Mouse (Mus musculus): ENCODE data around the gene Fkbp3.
"Not testable (repeated sequence)": the region's sequence is repeated elsewhere in the genome, so short reads cannot be mapped to it uniquely, and the experiment has no call there.

The Fkbp3 gene

GRCm38 (mm10) chr12:65073611-65074178 is at the start of gene Fkbp3:
Gene Fkbp3 (minus strand): TSS chr12:65074007.
- peak; percentile 98 for DNase-seq

DNA sequence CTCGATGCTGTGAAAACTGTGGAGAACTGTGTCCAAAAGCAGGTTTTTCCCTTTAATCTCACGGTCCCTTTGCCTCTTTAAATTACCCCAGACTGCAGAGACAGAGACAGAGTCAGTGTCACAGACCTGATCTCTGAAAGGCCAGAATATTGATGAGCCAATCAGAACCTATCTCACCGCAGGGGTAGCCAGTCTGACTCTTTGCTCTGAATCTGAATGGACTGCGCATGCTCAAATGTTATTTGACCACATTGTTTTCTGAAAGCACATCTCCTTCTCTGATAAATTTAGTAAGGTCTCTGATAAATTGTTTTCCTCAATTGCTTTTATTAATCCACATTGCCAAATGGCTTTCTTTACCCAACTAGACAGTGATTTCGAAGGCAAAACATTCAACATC is 45.6 kb upstream of the Fkbp3 start:
- DNase-seq, result no peak

GRCm38 (mm10) chr12:65118968-65119367 is 45.2 kb upstream of the Fkbp3 start:
- no peak for DNase-seq

DNA sequence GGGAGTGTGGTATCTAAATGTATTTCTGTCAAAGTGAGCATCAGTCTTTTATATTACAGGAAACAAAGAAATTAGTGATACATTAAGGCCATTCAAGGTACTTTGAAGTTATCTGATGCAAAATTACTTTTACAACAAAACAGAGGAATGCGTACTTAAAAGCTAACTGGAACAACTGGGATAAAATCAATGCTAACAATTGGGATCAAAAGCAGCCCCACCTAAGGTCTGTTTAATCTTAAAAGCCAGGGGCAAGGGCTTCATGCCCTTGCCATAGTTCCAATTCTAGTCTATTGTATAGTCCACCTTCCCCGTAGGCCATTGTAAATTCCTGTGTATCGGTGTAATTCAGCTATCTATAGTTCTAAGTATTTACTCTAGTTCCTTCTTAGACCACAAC is 41.2 kb upstream of the Fkbp3 start:
- not testable (repeated sequence) for DNase-seq

GRCm38 (mm10) chr12:65113925-65114324 is 40.1 kb upstream of the Fkbp3 start:
- no peak for DNase-seq

DNA sequence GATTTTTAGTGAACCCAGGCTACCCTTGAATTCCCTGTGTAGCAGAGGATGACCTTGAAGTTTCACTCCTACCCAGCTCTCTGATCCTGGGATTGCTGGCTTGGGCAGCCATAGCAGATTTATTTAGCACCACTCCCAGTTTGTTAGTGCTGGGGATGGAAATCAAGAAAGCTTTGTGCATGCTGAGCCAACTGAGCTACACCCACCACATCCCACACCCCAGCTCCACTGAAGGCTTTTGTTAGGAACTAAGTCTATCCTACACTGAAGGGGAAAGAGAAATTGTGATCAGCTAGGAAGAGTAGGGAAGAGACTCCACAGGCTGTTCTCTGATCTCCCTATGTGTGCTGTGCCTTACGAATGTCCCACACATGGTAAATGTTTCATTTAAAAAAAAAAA is 39.0 kb upstream of the Fkbp3 start:
- no peak for DNase-seq

DNA sequence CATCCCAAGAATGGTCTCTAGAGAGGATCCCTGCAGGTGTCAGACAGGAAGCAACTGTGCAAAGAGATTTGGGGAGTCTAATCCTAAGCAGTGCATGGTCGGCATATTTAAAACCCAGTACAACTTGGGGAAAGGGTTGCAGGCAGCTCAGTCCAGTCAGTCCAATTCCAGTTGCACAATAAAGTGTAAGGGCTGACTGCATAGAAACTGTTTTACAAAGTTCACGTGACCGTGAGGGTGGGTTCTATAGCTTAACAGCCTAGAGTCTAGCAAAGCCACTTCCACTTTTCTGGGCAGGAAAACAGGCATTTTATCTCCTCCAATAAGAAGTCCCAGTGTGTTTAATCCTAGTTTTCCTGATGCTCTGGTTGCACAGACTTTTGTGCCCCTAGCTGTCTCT is 37.7 kb upstream of the Fkbp3 start:
- DNase-seq, result no peak

DNA sequence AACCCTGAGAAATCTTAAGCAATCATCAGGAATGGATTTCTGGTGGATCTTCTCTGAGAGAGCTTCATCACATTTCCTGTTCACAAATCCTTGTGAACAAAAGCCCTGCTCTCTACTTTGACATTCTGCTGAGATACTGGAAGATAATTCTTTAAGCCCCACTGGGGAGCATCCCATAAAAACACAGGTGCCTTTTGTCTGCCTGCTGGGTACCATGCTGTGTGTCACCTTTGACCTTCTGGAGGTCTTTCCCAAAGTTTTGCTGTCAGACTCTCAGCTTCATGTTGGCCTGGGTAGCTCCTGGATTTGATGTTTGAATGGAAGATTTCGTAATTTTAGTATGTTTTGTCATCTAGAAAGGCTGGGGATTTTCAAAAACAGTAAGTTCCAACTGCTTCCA is 34.9 kb upstream of the Fkbp3 start:
- no peak for DNase-seq

- DNase-seq, result no peak
These were observed 3.1 kb upstream of the Fkbp3 start for GRCm38 (mm10) chr12:65076906-65077305.

- no peak for DNase-seq
These were observed 2.0 kb upstream of the Fkbp3 start for GRCm38 (mm10) chr12:65075733-65076310.

DNA sequence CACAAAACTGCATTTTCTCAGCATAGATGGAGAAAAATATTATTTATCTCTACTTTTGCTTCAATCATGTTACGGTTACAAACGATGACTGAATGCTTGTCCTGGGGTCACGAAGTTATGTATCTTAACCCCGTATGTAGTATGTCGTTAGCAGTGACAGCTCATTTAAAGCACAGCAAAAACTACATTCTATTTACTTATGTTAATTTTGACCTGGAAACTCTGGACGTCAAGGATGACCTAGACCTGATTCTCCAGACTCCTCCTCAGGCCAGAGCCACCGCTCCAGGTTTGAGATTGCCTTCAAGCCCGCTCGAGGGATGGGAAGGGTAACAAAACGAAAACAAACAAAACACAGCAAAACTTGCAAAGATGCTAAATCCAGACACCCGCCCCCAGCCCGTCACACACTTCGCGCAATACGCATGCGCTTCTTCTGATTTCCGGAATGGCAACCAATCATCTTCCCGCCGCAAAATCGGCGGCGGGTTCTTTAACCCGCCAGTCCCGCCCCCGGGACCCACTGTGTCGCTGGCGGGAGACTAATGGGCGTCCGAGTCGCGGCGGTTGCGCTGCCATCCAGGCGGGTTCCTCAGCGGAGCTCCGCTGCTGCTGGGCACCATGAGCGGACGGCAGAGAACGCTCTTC is 1.4 kb upstream of the Fkbp3 start, which contains the start of gene Fancm:
TSS of gene Fancm (plus strand) at position 519 of the 648 bp plus-strand sequence.
- DNase-seq, result peak; percentile 94

DNA sequence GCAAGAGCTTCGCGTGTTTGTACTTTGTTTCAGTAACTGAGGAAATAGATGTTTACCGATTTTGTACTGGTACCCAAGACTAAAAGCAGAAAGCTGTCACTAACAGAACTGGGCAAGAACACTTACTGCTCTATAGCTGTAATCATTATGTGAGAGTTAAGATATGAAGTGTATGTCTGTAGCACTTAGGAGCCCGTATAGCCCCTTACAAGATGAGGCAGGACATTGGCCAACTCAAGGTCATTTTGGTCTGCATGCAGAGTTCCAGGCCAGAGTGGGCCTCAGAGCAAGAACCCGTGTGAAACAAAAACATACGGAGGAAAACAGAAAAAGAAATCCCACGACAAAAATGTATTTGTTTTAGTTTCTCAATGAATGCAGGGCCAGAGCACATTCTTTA is 844 bp upstream of the Fkbp3 start:
- no peak for DNase-seq

DNA sequence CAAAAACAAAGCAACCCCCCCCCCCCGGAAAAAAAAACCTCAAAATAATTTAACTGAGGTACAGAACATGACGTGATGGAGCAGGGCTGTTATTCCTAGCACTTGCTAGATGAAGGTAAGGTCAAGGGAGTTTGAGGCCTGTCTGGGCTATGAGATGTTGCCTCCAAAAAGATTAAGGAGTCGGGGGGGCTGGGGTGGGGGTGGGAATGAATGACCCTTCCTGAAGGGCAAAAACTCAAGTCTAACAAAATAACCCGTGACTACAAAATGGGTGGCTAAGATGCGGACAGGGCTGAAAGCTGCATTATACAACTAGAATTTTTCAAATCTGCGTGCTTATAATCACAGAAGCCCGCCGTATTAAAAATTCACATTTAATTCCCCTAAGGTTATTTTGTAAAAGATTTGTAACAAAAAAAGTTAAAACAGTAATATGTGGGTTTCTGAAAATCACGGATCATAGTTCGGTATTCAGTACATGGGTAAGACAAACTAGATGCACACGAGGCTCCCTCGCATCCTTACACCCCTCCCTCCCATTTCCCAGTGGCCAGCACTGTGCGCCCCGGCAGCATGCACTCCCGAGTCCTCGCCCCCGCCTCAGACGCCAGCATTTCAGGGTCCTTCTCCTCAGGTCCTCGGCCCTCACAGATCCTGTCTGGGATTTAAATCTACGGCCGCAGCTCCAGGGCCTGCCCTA is 746 bp downstream of the Fkbp3 start:
- DNase-seq, result no peak

DNA sequence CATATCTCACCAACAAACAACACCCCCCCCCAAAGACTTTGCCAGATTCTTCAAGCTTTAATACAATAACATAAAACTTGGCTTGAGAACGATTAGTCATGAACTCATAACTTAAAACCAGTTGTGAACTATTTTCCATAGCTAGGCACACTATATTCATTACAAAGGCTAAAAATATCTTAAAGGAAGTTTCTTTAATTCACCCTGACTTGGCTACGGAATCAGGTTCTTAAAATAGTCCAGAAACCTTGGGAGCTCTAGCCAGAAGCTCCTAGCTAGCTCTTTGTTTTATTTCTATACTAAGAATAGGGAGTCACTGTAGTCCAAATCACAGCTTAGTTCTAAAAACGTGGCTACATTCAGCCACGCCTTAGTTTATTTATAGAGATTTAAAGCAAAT is 5.4 kb downstream of the Fkbp3 start:
- no peak for DNase-seq

DNA sequence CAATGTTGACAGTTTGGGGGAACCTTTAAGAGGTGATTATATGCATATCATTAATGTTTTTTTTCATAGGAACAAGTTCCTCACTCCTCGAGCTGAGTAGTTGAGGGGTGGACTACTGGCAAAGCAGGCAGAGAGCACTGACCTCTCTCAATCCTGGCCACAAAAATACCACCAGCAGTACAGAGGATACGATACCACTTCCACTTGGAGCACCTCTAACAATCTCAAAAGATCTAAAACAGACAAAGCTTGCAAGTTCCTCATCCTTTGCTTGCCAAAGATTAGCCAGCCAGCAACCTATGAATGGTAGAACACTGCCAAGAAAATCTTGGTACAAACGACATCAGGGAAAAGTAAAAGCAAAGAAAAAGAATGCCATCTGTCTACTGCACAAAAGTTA is 7.6 kb downstream of the Fkbp3 start:
- DNase-seq, result no peak

- no peak for DNase-seq
These were observed 8.6 kb downstream of the Fkbp3 start for GRCm38 (mm10) chr12:65065241-65065640.

GRCm38 (mm10) chr12:65061082-65061481 is 12.7 kb downstream of the Fkbp3 start:
- no peak for DNase-seq

- DNase-seq, result no peak
These were observed 15.6 kb downstream of the Fkbp3 start for GRCm38 (mm10) chr12:65058203-65058602.

DNA sequence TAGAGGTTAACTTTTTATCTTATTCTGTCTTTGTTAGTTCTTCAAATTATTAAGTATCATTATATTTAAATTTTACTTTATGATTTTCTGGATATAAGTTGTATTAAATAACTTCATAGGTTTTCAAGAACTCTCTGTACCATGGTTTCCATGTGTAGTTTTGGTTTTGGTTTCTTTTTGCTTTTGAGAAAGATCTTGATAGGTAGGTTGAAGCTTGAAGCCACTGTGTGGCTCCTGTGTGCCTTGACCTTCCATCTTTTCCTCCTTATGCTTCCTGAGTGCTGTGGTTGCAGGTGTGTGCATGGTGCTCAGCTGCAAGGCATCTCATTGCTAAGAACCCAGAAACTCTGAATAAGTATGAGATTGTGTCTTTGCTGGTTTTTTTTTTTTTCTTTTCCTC is 25.0 kb downstream of the Fkbp3 start:
- DNase-seq, result no peak

DNA sequence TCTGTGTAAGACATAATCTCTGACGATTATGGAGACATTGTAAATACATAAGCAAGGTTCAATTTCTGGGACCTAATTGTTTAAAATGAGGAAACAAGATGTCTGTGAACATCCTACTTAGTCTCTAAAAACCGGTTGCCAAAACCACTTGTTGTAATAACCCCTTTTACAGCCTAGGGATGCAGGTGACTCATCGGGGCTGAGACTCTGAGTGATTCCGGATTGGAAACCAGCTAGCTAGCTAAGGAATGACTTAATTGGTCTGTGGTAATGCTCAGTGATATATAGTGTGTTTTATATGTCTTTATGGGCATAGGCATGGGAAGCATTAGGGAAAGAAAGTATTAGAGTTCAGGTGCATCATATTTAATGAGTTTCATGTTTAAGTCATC is 36.3 kb downstream of the Fkbp3 start:
- DNase-seq, result no peak

DNA sequence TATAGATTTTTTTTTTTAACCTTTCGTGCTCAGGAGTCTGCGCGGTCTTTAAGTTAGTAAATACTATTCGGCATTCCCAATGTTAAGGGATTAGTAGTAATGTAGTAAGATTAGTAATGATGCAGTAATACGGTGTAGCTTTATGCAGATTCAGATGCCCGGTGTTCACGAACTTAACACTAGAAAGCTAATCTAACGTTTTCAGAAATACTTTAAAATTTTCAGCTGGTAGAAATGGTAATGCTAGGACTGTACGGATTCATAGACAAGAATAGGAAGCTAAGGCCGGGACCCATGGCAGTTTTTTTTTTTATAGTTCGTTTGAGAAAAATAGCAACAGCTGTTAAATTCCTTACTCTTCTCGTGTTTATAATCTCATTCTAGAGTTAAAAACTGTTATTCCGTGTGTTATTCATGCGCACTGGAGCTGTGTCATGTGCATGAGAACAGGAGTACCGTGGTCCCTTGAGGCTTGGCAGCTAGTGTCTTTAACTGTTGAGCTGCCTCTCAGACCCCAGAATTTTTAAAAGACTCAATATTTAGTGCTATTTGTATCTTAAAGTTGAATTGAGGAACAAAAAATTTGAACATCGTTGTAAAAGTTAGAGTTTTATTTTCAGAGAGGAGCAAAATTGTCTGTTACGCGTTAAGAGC is 36.8 kb downstream of the Fkbp3 start:
- DNase-seq, result no peak

DNA sequence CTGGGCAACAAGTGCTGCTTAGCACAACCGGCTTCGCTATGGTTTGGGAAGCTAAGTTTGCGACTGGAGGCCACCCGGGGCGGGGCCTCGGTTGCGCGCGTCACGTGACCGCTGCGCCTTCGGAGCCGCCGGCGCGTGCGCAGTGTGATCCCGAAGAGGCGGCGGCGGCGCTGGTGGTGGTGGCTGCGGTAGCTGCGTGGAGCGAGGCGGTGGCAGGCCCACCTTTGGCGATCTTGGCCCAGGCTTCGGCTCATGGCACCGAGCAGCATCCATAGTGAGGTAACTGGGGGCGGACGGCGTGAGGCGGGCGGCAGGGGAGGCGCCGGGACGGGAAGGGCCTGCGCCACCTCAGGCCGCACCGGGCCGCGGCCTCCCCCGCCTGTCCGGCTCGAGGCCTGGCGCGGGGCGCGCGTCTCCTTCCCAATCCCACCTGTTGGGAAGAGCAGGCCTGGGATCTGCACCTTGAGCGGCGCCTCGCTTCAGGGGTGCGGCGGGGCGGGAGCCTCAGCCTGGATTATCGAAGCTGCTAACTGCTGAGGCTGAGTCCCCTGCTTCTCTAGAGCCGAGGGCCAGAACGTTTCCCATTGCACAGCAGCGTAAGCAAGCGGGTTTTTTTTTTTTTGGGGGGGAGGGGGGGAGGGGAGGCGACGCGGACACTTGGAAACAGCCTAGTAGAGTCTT is 37.5 kb downstream of the Fkbp3 start, which contains the start of gene Prpf39:
TSS of gene Prpf39 (plus strand) at position 144 of the 681 bp plus-strand sequence.
- peak; percentile 93 for DNase-seq

DNA sequence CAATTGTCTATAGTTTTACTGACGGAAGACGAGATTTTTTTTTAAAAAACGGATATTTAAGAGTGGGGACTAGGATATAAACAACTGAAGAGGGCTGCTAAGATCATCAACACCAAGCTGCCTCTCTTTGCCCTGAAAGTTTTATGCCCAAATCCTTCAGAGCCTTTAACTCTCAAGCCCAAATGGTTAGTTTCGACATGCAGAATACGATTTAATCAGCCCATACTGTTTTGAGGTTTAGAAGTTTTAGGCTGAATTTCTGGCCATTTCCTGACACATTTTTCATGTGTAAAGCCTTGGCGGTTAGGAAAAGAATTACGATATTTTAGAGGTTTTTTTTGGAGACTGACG is 38.0 kb downstream of the Fkbp3 start:
- no peak for DNase-seq

Measured in lung, postnatal 10 days (tissue).